Mouse (Mus musculus) hematopoietic stem cell, adult 5-6 weeks (primary cell): Measurements from ENCODE around the gene Banp. TPM values are rescaled to one million over a fixed set of nuclear protein-coding genes. Genes with fewer than 3 reads are reported as not detected.
A peak's percentile ranks its signal among the peaks of the same experiment; 100 is the strongest.

Experiments used
- ATAC-seq, 2 experiments: fragments of 125-278 bp in 1 of 2; replicated peaks in 1 of 2; 2 replicates each; pipeline ENCODE4 v1.8.0; 2016 to 2017; ENCODE audit warnings: inconsistent platforms in 2 of 2, mild to moderate bottlenecking in 2 of 2, moderate number of reproducible peaks in 2 of 2, low read depth in 1 of 2, moderate TSS enrichment in 1 of 2; ENCODE audit not compliant: low FRiP score in 2 of 2, poor library complexity in 2 of 2, severe bottlenecking in 2 of 2, insufficient read depth in 1 of 2, low TSS enrichment in 1 of 2
- total RNA-seq: library from RNA; stranded (forward); fragments of 172-1452, 232-1000 nt; gene quantifications from 2 replicates; pipeline ENCODE4 v1.2.3, GENCODE M21; 2017

Gene Banp
- total RNA-seq, 1 experiment from 2014 or later: 25.3 TPM

GRCm38 (mm10) chr8:122062508-122063223, 113.1 kb downstream of the Banp start:
- ATAC-seq: no peak

- ATAC-seq: no peak
Measured at GRCm38 (mm10) chr8:122064353-122064752, 114.8 kb downstream of the Banp start.

DNA sequence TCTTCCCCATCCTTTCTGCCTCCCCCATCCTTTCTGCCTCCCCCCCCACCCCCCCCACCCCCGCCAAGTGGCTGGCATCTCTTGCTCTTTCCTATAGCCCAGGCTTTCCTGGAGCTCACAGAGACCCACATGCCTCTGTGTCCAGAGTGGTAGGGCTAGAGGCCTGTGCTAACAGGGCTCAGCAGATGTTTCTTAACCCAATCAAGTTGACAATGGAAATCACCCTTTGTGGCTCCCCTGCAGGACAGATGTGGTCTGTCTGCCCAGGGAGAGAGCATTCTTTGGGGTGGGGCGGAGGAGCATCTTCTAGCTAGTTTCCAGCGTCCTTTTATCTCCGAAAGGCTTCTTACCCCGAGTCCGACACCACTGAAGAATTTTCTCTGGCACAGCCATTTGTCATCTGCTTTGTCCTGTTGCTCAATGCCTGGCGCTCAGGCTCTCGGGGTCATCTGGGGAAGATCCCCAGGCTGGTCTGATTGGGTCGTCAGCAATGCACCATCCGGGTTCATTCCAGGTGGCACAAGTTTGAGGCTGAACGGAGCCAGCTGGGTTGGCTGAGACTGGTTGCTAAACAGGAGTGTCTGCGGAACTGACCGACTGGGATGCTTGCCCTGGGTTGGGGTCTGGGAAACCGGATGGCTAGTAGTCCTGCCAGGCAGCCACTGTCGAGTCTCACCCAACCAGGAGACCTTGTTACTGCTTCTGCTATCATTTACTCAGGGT, 118.4 kb downstream of the Banp start:
- ATAC-seq: no peak

- no peak for ATAC-seq
Measured at GRCm38 (mm10) chr8:122068609-122069008, 119.1 kb downstream of the Banp start.

GRCm38 (mm10) chr8:122069281-122069680, 119.7 kb downstream of the Banp start:
- ATAC-seq: no peak

DNA sequence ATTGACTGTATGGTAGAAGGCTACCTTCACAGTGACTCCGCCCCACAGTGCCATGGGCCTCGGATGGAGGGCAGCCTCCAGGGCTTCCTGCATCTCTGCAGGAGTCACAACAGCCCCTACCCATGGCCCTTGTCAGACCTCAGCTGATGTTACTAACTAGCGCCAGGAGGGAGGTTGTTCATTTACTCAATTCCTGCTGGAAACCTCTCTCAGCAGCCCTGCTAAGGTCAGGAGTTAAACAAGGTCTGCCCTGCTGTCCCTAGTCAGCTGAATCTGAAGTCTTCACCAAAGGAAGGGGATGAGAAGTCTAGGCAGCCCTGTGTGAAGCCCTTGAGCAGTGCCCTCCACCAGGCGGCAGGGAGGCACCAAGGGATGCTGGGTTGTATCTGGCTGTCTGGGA, 121.6 kb downstream of the Banp start:
- no peak for ATAC-seq

DNA sequence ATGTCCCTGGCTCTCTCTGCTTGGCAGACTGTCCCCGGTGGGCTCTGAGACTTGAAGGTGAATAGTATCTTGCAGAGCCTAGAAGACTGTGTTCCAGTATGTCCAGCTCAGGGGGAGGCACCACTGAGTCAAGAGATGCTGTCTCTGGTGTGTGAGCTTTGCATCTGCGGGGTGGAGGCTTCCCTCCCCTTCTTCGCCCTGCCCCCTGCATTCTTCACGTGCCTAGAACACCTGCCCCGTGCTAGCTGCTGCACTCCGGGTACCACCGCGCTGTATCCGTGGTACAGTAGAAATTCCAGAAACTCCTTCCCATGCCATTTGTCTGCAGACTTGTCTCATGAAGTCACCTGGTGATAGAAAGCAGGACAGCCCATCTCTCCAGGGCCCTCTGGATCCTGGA, 124.4 kb downstream of the Banp start:
- ATAC-seq: no peak

GRCm38 (mm10) chr8:122074442-122074841, 124.9 kb downstream of the Banp start:
- ATAC-seq: no peak

DNA sequence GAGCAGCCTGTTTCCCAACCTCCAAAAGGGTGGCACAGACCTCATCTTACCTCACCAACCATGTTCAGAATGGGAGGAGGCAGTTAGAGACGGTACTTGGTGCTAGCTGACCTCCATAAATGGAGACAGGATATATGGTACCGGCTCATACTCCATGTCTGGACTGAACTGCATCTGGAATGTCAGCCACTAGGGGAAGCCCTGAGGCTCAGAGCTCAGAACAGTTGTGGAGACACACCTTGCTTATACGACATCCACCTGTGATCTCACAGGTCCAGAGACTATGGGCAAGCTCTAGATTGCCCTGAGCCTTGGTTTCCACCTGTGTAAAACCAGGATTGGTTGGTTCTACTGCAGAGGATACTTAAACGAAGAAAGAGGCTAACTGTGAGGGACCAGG, 125.4 kb downstream of the Banp start:
- no peak for ATAC-seq

GRCm38 (mm10) chr8:122076183-122076842, 126.8 kb downstream of the Banp start:
- ATAC-seq: no peak

DNA sequence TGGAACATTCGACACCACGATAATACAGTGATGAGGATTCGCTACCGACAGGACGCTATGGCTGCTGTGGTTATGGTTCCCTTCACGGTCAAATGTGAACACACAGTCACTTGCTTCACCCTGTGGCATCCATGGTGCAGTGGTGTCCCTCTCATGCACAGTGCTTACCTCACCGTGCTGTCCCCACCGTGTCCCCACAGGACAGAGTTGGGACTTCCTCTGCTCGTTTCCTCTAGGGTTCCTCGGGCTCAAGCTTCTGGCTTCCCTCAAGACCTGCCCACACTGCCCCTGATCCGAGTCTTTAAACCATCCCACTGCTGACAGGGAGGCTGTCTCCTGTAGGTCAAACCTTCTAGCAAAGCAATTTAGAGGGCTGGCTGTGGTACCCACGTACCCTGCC, 128.8 kb downstream of the Banp start:
- ATAC-seq: peak in 1 of 2 experiments; percentile 43; a peak in 1 of 4 replicates

Other genes starting within 250 kb of the Banp start
- gene Jph3, start 220.1 kb upstream of the Banp start, total RNA-seq: not detected in 2 replicates
- 25.7 and 32.3 TPM in 2 replicates for gene Klhdc4, start 120.2 kb upstream of the Banp start, total RNA-seq
- 15.9 and 18.2 TPM in 2 replicates for gene Slc7a5, start 42.1 kb upstream of the Banp start, total RNA-seq
- gene Car5a, start 4.8 kb upstream of the Banp start, total RNA-seq: not detected in 2 replicates